Mouse (Mus musculus): ENCODE data around the gene Fam122b.

DNA sequence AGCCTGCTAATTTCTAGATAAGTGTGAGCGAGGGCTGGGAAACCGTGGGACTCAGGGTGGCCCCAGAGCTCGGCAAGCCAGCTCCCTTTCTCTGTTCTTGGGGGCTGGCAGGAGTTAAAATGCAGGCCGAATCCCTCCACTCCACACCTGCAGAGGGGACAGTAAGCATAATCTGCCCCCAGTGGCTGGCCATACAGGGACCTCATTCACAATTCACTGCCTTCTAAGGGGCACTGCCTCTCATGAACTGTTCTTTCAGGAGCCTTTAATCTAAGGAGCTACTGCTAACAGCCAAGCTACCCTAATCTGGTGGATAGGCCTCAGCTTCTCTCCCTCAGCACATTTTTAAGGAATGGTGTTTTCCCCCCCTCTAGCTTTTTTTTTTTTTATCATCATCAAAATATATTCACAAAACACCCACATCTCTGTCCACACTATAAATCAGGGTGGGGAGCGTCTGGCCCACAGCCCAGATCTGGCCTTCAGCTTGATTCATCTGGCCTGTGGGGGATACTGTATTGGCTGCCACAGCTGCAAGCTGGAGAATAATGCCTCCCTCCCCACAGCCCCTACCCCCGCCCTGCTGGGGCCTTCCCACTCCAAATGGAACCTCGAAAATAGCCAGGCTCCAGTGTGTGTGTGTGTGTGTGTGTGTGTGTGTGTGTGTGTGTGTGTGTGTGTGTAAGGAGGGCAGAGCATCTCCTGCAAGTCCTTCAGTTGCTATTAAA is 57.7 kb downstream of the Fam122b start:
- no peak for TF ChIP-seq CTCF (IDR thresholded peaks at IDR 0.05; ENCODE audit: control insufficient read depth, insufficient read depth, insufficient replicate concordance, low read depth, low read length)
- no peak for TF ChIP-seq POLR2A (IDR thresholded peaks at IDR 0.05; ENCODE audit: control insufficient read depth, low read depth, low read length)
